Mouse (Mus musculus) erythroblast, embryonic 14.5 days (primary cell): ENCODE measurements around the gene Cd63. TPM values are rescaled to one million over a fixed set of nuclear protein-coding genes. Genes with fewer than 3 reads are reported as not detected.

ENCODE experiments used
- H3K27me3 ChIP-seq: 2 replicates; pipeline ENCODE4 v1.6.1; 2012; ENCODE audit warnings: inconsistent platforms; ENCODE audit not compliant: control insufficient read depth
- H3K36me3 ChIP-seq: 2 replicates; pipeline ENCODE4 v1.6.1; 2012; ENCODE audit warnings: mild to moderate bottlenecking, inconsistent platforms; ENCODE audit not compliant: control insufficient read depth
- H3K4me1 ChIP-seq: 2 replicates; pipeline ENCODE4 v1.6.1; 2012; ENCODE audit warnings: inconsistent platforms; ENCODE audit not compliant: control insufficient read depth
- H3K4me3 ChIP-seq: replicated peaks from 2 replicates; pipeline ENCODE3; 2012; ENCODE audit warnings: moderate library complexity, mild to moderate bottlenecking, inconsistent platforms
- H3K9me3 ChIP-seq: 2 replicates; pipeline ENCODE4 v1.6.1; 2012; ENCODE audit warnings: low read length, inconsistent platforms, mixed read lengths; ENCODE audit not compliant: control insufficient read depth
- GATA1 ChIP-seq: IDR thresholded peaks from 2 replicates; pipeline ENCODE4 v1.6.1; 2012; ENCODE audit warnings: low read length, inconsistent platforms, mixed read lengths
- TAL1 ChIP-seq: IDR thresholded peaks from 3 replicates; pipeline ENCODE4 v1.6.1; 2012; ENCODE audit warnings: low read length, inconsistent platforms, mixed read lengths
- polyA plus RNA-seq: library from polyadenylated mRNA; stranded (reverse); fragments of >175 nt; gene quantifications from 2 replicates; pipeline ENCODE4 v1.2.3, GENCODE M21; 2012

Gene Cd63
- polyA plus RNA-seq, 1 experiment = 0.21 TPM

DNA sequence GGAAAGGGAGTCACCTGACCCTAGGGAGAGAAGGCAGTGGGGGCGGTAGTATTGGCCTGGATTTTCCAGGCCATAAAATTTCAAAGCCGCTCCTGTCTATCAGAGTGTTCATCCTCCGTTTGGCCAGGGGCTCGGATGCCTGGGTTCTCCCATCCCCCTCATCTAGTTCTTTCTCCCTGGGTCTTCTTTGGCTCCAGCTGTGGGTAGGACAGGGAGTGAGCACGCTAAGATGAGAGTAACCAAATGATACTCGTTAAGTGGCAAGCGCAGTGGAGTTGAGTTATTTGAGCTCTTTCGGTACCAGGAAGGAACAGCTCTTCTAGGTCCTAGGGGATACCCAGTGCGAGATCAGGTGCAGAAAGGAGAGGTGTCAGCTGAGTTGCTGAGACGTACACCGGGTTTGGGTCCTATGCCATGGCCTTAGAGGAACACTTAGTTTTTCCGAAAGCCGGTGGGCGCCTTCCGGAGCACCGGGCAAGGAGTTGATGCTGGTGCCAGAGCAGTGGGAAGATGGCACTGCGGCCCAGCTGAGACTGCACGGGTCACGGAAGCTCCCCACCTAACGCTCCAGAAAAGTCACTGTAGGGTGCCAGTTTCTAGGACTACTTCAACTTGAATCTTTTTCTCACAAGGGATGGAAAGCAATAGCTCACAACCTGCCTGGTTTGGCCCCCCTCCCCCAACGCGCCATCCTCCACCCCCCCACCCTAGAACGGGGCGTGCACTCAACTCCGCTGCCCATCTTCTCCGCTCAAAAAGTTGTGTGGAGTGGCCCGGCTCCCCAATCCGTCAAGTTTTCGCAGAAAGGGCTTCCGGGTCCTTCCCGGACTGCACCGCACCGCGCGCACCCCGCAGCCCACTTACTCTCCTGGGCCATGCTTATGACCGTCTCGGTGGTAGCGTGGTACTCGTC, 10.2 kb upstream of the Cd63 start:
- no peak for TF ChIP-seq GATA1
- no peak for TF ChIP-seq TAL1
- peaks cover 90% of the 10 kb centered on the region for H3K27me3 ChIP-seq
- no peaks in the 10 kb centered on the region for H3K36me3 ChIP-seq
- H3K9me3 ChIP-seq = peaks cover 7% of the 10 kb centered on the region; the same call in 1 of the 2 replicates
- H3K4me1 ChIP-seq = peaks cover 13% of the 10 kb centered on the region
- peak overlapping the region; percentile 55 for H3K4me3 ChIP-seq

DNA sequence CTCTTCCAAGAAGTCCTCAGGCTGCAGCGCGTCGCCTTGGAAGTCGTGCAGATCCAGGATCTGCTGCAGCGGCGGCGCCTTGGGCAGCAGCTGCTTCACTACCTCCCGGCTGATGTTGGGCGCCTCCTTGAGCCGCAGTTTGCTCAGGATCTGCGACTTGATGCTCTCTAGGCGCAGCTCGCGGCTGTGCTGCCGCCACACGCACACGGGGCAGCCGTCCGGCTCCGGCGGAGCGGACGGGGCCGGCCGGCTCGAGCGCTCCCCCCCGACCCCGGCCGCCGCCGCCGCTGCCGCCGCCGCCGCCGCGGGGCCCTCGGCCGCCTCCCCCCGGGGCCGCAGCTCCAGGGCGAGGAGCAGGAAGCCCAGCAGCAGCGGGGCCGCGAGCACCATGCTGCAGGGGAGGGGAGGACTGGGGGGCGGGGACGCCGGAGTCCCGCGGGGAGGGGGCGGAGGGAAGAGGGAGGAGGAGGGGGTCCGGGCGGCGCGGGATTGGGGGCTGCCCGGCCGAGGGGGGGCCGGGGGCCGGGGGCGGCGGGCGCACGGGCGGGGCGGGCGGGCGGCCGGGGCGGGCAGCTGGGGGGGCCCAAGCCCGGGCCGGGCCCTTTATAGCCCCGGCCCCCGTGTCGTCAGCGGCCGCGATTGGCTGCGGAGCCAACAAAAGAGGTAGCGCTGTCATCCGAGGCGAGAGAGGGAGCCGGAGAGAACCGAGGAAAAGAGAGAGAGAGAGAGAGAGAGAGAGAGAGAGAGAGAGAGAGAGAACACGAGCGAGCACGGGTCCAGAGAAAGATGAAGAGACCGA, 9.3 kb upstream of the Cd63 start, which contains the start of gene Gdf11:
Gene Gdf11 (minus strand): TSS at position 423 of the 799 bp plus-strand sequence.
- peak within 1 kb of the TSS; percentile 55 for H3K4me3 ChIP-seq
- H3K4me1 ChIP-seq = peaks cover 6% of the 10 kb centered on the region
- no peaks in the 10 kb centered on the region for H3K36me3 ChIP-seq
- H3K9me3 ChIP-seq = peaks cover 7% of the 10 kb centered on the region; the same call in 1 of the 2 replicates
- H3K27me3 ChIP-seq = peaks cover 99% of the 10 kb centered on the region
- TF ChIP-seq TAL1 (no peak), GATA1 (no peak)

GRCm38 (mm10) chr10:128892246-128892645, 8.5 kb upstream of the Cd63 start:
- Histone ChIP-seq H3K9me3 (peaks cover 7% of the 10 kb centered on the region; the same call in 1 of the 2 replicates), H3K36me3 (no peaks in the 10 kb centered on the region), H3K27me3 (peaks cover 99% of the 10 kb centered on the region), H3K4me1 (peaks cover 6% of the 10 kb centered on the region), H3K4me3 (no peak overlapping the region)
- no peak for TF ChIP-seq GATA1
- no peak for TF ChIP-seq TAL1

DNA sequence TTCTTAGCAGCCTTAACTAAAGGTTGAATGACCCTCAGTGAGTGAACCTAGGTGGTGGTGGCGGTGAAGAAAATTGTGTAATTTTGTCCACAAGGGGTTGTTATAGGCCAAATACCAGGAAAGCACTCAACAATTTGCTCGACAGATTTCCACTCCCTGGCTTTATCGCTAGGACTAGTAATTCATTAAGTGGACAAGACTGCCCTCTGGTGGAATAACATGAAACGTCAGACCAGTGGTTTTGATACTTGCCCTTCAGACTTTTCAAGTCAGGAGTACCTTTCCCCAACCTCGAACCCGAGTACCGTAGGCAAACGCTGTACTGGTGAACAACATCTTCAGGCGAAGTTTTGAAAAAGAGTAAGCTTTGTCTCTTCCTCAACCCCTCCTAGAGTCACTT, 5.4 kb upstream of the Cd63 start:
- H3K36me3 ChIP-seq = no peaks in the 10 kb centered on the region
- no peak for TF ChIP-seq GATA1
- TF ChIP-seq TAL1 = no peak
- H3K4me3 ChIP-seq = no peak overlapping the region
- H3K9me3 ChIP-seq = peaks cover 7% of the 10 kb centered on the region; the same call in 1 of the 2 replicates
- peaks cover 75% of the 10 kb centered on the region for H3K27me3 ChIP-seq
- peaks cover 6% of the 10 kb centered on the region for H3K4me1 ChIP-seq

DNA sequence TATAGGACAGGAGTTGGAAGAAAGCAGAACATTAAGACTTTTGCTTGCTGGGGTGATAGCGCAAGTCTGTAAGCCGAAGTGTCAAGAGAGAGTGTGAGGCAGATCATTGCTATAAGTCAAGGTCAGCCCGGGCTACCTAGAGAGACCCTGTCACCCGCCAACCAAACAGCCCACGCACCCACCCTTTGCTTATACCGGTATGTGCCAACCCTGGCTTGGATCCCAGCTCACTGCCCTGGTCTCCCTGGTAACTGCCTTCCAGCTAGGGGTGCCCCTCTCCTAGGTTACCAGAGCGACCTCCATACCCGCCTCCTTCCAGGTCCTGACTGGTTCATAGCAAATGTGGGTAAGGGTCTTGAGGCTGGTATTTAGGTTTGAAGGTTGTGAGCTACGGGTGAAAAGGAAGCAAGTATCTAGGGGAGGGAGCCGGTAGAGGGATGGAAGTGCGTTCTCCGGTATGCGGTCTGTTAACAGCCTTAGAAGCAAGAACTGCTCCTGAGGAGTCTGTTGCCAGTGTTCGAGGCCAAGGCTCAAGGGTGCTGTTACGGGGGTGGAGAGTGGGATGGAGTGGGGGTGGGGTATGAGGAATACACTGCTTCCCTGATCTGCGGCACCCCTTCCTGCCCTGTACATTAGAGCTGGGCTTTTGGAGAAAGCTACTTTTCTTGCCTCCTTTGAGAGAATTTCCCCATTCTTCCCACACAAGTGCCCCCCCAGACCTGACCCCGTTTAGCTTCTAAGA, 4.7 kb upstream of the Cd63 start:
- Histone ChIP-seq H3K4me1 (peaks cover 2% of the 10 kb centered on the region), H3K27me3 (peaks cover 68% of the 10 kb centered on the region), H3K4me3 (no peak overlapping the region), H3K9me3 (peaks cover 3% of the 10 kb centered on the region; the same call in 1 of the 2 replicates), H3K36me3 (no peaks in the 10 kb centered on the region)
- no peak for TF ChIP-seq GATA1
- no peak for TF ChIP-seq TAL1

DNA sequence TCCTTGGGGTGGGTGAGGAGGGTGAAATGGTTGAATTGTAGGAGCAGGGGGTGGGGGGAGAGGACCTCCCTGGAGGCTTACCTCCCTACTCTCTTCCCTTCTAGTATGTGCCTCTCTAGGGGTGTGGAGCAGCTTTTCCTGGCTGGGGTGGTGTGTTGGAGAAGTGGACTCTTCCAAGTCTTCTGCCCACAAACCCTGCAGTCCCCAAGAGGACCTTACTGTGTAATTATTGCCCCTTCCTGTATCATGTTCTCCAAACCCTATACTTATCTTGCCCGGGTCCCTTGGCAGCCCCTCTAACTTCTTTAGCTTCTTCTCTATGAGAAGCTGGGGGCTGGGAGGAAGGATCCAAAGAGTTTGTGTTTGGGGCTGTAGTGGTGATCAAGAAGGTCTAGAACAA, 4.0 kb upstream of the Cd63 start:
- TF ChIP-seq GATA1 (no peak), TAL1 (no peak)
- H3K27me3 ChIP-seq = peaks cover 61% of the 10 kb centered on the region
- H3K4me1 ChIP-seq = peaks cover 2% of the 10 kb centered on the region
- H3K4me3 ChIP-seq = no peak overlapping the region
- peaks cover 2% of the 10 kb centered on the region; the same call in 1 of the 2 replicates for H3K9me3 ChIP-seq
- no peaks in the 10 kb centered on the region for H3K36me3 ChIP-seq

DNA sequence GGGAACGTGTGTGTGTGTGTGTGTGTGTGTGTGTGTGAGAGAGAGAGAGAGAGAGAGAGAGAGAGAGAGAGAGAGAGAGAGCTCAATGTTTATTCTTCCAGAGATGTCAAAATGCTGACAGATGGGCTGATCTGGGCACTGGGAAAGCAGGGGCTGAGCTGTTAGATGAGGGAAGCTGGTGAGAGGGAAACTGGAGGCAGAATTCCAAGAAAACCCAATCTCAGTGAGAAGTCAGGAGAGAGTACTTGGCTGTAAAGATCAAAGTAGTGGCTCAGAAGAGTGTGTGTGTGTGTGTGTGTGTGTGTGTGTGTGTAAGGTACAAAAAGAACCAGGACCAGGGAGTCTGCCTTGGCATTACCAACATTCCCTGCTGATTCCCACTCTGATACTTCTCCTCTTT, 3.3 kb upstream of the Cd63 start:
- Histone ChIP-seq H3K27me3 (peaks cover 54% of the 10 kb centered on the region), H3K4me3 (no peak overlapping the region), H3K4me1 (peaks cover 2% of the 10 kb centered on the region), H3K9me3 (no peaks in the 10 kb centered on the region), H3K36me3 (no peaks in the 10 kb centered on the region)
- no peak for TF ChIP-seq TAL1
- no peak for TF ChIP-seq GATA1

DNA sequence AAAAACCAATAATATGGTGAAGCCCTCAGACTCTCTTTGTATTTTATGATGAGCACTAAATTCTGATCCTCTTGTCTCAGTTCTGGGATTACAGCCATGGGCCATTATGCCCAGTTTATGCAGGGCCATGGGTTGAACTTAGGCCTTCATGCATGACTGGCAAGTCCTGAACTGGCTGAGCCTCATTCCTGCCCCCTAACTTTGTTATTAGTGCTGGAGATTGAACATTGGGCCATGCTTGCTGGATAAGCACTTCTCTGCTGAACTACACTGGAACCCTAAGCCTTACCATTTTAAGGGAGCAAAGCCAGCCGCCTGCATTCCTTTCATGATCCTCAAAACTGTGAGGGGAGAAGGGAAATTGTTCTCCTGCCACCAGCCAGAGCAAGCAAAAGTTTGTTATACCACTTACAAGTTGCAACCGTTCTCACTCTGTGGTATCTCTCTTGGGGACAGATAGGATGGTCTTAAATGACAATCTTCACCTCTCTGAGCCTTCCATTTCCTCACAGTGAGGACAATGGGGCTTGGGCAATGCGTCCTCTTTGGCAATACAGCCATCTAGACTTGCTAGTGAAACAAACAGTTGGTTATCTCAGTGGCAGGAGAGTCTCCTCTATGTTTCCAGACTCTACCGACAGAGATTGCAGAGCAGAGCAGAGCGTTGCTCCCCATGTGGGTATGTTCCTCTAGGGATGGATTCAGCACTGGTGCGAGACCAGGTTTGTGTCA, 864 bp upstream of the Cd63 start:
- Histone ChIP-seq H3K36me3 (no peaks in the 10 kb centered on the region), H3K4me1 (peaks cover 2% of the 10 kb centered on the region), H3K9me3 (no peaks in the 10 kb centered on the region), H3K4me3 (no peak overlapping the region), H3K27me3 (peaks cover 30% of the 10 kb centered on the region)
- TF ChIP-seq GATA1 = no peak
- TF ChIP-seq TAL1 = no peak
